Mouse (Mus musculus): ENCODE results near the gene Ttbk1.

DNA sequence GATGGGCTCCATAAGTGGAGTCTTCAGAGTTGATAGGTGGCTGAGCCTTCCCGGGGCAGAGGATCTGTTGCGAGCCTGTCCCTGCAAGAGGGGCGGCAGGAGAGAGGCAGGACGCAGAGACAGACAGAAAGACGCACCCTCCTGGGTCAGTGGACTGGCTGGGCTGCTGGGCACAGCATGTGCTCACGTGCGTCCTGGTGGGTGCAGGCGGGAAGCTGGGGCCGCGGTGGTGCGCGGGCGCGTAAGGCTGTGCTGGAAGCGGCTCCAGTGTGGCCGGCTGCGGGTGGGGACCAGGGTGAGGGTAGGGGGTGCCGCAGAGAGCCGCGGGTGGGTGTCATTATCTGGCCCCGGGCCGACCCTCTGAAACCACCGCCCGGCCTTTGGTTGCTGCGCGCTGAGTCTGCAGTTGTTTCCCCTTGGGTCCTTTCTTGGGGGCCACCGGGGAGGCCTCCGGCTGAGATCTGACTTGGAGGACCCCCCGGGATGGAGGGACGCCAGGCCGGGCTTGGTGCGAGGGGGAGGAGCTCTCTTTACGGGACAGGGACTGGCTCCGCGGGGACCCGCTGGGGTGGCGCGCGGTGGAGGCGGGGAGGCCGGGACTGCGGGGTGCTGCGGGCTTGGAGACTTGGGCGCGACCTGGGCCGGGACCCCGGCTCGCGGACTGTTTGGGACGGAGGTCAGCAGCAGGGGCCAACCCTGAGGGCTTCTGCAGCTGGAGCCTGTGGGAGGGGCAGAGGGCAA is 42.5 kb downstream of the Ttbk1 start:
- TF ChIP-seq CTCF (IDR thresholded peaks at IDR 0.05; ENCODE audit: low read depth, low read length) = no peak
- no peak for TF ChIP-seq POLR2A (IDR thresholded peaks at IDR 0.05; ENCODE audit: extremely low read depth, insufficient read depth, low read length)
